Mouse (Mus musculus) liver, embryonic 13.5 days (tissue): ENCODE measurements around the gene Alg9. TPM values are rescaled to one million over a fixed set of nuclear protein-coding genes. Genes with fewer than 3 reads are reported as not detected.

ENCODE experiments used
- ATAC-seq: fragments of 200-750 bp; cut with Nextera tagmentation; 2 replicates; pipeline ENCODE4 v1.8.0; 2017; ENCODE audit warnings: low read depth, mild to moderate bottlenecking, moderate number of reproducible peaks, moderate library complexity
- DNase-seq: peaks from one replicate; pipeline ENCODE4 v3.0.0; 2022
- H3K27ac ChIP-seq: fragments of 300-500 bp; sonication (generic); 2 replicates; pipeline ENCODE4 v1.5.1; 2015; ENCODE audit warnings: moderate library complexity, mild to moderate bottlenecking, inconsistent platforms
- H3K27me3 ChIP-seq: fragments of 300-500 bp; sonication (generic); 2 replicates; pipeline ENCODE4 v1.6.1; 2015; ENCODE audit warnings: mild to moderate bottlenecking, inconsistent platforms
- H3K36me3 ChIP-seq: fragments of 300-500 bp; sonication (generic); 2 replicates; pipeline ENCODE4 v1.6.1; 2015; ENCODE audit warnings: mild to moderate bottlenecking, inconsistent platforms
- H3K4me1 ChIP-seq: fragments of 300-500 bp; sonication (generic); replicated peaks from 2 replicates; pipeline ENCODE4 v1.6.1; 2015; ENCODE audit warnings: inconsistent platforms
- H3K4me2 ChIP-seq: fragments of 300-500 bp; sonication (generic); 2 replicates; pipeline ENCODE4 v1.6.1; 2015; ENCODE audit warnings: inconsistent platforms, mild to moderate bottlenecking, moderate library complexity
- H3K4me3 ChIP-seq: fragments of 300-500 bp; sonication (generic); replicated peaks from 2 replicates; pipeline ENCODE4 v1.5.1; 2015; ENCODE audit warnings: mild to moderate bottlenecking, inconsistent platforms
- H3K9ac ChIP-seq: fragments of 300-500 bp; sonication (generic); 2 replicates; pipeline ENCODE4 v1.6.1; 2015; ENCODE audit warnings: mild to moderate bottlenecking, inconsistent platforms
- H3K9me3 ChIP-seq: fragments of 300-500 bp; sonication (generic); replicated peaks from 2 replicates; pipeline ENCODE4 v1.6.1; 2016; ENCODE audit warnings: inconsistent platforms
- WGBS: fragments of 180-500 bp; shearing (Covaris S2); methylation state at CpG from one replicate; pipeline ENCODE4 v1.1.7; 2015; ENCODE audit not compliant: insufficient replicate concordance; 5-methylcytosine and 5-hydroxymethylcytosine counted together
- polyA plus RNA-seq: library from polyadenylated mRNA; unstranded; fragments of >200 nt; fragmentation: Nextera tagmentation; extraction: Ambion mirVana; gene quantifications from 2 replicates; pipeline ENCODE4 v1.2.1, GENCODE M21; 2015

The Alg9 gene
- polyA plus RNA-seq, 1 experiment from 2014 or later, result 17.5 TPM

DNA sequence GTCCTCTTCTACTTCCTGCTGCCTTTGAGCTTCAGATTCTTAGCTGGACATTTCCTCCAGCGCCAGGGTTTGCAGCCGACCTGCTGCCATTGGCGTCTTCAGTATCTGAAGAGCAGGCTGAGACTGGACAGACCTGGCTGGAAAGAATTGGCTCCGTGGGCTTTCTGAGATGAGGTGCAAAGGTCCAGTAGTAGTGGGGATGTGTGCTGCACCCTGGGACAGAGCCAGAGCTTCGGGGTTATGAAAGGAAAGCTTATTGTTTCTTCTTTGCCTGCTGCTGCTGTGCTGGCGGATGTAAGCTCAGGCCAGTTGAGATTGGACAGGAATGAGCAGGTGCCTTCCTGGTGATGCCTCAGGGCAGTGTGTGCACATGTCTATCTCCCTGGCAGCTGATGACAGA, 99.2 kb downstream of the Alg9 start:
- Histone ChIP-seq H3K9ac (no peak overlapping the region), H3K27ac (no peak overlapping the region), H3K4me3 (no peak overlapping the region), H3K9me3 (no peaks in the 10 kb centered on the region), H3K36me3 (peaks cover 95% of the 10 kb centered on the region), H3K4me2 (no peak overlapping the region), H3K27me3 (no peaks in the 10 kb centered on the region), H3K4me1 (no peaks in the 10 kb centered on the region)
- WGBS, result 88% methylated on average over 6 of the region's 6 CpGs
- ATAC-seq (no peak), DNase-seq (no peak)

- WGBS, result 94% methylated on average over 4 of the region's 4 CpGs
- H3K36me3 ChIP-seq, result peaks cover 96% of the 10 kb centered on the region
- DNase-seq (no peak), ATAC-seq (no peak)
- no peak overlapping the region for H3K9ac ChIP-seq
- no peak overlapping the region for H3K4me2 ChIP-seq
- no peaks in the 10 kb centered on the region for H3K4me1 ChIP-seq
- H3K9me3 ChIP-seq, result no peaks in the 10 kb centered on the region
- H3K4me3 ChIP-seq, result no peak overlapping the region
- no peak overlapping the region for H3K27ac ChIP-seq
- no peaks in the 10 kb centered on the region for H3K27me3 ChIP-seq
Observed at GRCm38 (mm10) chr9:50875470-50875869, 100.7 kb downstream of the Alg9 start.

DNA sequence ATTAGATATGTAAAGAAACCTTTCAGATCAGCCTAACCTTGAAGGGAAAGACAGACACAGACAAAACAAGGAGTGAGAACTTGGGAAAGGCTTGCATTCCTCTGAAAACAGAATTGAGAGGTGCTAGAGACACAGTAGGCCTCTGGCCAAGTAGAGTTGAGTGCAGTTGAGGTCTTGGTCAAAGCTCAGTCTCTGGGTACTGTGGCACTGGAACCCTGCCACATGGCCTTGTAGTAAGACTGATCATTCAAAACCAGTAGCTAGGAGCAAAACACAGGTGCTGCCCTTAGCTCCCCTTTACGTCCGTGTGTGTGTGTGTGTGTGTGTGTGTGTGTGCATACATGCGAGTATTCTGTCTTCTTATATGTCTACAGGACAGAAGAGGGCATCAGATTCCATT, 101.5 kb downstream of the Alg9 start:
- DNase-seq (no peak), ATAC-seq (no peak)
- H3K4me1 ChIP-seq, result no peaks in the 10 kb centered on the region
- H3K9me3 ChIP-seq, result no peaks in the 10 kb centered on the region
- H3K4me3 ChIP-seq, result no peak overlapping the region
- no peak overlapping the region for H3K27ac ChIP-seq
- peaks cover 96% of the 10 kb centered on the region for H3K36me3 ChIP-seq
- no peaks in the 10 kb centered on the region for H3K27me3 ChIP-seq
- H3K9ac ChIP-seq, result no peak overlapping the region
- H3K4me2 ChIP-seq, result no peak overlapping the region
- WGBS, result 96% methylated on average over 3 of the region's 3 CpGs

DNA sequence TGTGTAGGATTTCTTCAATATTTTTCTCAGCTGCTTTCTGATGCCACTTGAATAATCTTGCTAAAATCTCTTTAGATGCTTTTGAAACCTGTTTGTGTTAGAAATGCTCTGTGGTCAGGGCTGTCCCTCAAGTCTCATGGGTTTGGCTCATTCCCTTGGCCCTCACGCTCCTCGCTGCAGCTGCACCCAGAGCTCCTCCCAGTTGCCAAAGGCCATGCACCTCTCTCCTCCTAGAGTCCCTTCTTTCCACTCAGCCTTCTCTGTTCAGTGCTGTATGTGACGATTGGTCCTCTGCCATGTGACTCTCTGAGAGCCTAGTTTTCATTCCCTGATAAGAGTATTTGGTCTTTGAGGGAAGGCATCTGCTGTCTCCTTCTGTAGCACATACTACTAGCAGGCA, 102.6 kb downstream of the Alg9 start:
- H3K4me3 ChIP-seq, result no peak overlapping the region
- ATAC-seq (no peak), DNase-seq (no peak)
- H3K9ac ChIP-seq, result no peak overlapping the region
- H3K9me3 ChIP-seq, result no peaks in the 10 kb centered on the region
- no peaks in the 10 kb centered on the region for H3K27me3 ChIP-seq
- H3K36me3 ChIP-seq, result peaks cover 100% of the 10 kb centered on the region
- WGBS, result 77% methylated on average over 3 of the region's 3 CpGs
- H3K4me2 ChIP-seq, result no peak overlapping the region
- no peak overlapping the region for H3K27ac ChIP-seq
- no peaks in the 10 kb centered on the region for H3K4me1 ChIP-seq

GRCm38 (mm10) chr9:50882183-50882582, 107.4 kb downstream of the Alg9 start:
- Histone ChIP-seq H3K4me3 (no peak overlapping the region), H3K27me3 (no peaks in the 10 kb centered on the region), H3K27ac (no peak overlapping the region), H3K4me1 (peaks cover 6% of the 10 kb centered on the region; the same call in 1 of the 2 replicates), H3K4me2 (no peak overlapping the region), H3K36me3 (peaks cover 96% of the 10 kb centered on the region), H3K9ac (no peak overlapping the region), H3K9me3 (no peaks in the 10 kb centered on the region)
- DNase-seq (no peak), ATAC-seq (no peak)
- WGBS, result 85% methylated on average over 2 of the region's 2 CpGs

DNA sequence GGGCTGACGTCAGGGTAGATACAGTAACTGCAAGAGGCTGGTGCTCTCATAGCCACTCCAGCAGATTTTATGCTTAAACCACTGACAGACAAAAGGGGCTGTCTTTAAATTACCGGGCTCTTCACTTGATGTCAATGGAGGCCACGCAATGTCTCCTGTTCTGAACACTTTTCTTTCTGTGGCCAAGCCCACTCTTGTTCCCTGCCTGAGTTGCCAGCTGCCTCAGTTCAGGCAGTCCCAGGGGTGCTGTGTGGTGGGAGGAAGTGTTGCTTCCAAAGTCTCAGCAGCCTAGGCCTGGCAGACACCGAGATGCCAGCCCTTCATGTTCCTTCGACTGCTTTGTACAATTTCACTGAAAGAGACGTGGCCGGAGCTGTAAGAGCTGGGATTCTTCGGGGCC, 109.3 kb downstream of the Alg9 start:
- ATAC-seq, result no peak

DNA sequence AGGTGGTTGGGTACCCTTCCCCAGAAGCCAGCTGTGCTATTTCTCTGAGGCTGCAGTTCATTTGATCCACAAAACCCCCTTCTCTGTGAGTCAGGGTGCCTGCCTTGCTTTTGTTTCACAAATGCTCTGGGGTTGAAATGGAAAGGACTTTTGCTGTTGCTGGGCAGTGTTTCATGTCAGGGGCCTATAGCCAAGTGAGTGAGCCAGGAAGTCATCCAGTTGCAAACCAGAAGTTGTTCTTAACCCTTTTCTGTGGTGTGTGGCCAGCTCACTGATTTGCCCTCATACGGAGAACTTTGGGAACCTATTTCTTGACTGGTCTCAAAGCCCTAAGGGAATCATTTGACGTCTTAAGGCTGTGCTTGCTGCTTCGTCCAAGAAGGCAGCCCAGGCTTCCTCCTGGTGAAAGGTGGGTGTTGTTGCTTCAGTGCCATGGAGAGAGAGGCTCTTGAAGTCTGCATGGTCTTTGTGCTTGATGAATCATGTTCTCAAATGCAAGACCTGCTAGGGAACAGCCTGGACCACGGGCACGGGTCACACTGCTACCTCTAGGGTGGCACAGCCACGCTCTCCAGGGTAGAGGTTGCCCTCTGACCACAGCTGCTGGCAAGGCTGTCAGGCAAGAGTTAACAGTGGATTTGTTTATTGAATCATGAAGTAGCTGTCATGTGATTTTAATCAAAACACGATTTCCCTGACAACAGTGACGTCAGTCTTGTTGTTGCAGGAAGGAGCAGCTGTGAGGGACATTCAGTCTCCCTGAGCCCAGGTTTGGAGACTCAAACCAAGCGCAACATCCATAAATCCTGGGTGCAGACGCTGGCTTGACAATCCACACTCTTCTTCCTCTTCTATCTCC, 110.2 kb downstream of the Alg9 start:
- Histone ChIP-seq H3K27me3 (no peaks in the 10 kb centered on the region), H3K27ac (no peak overlapping the region), H3K4me2 (no peak overlapping the region), H3K4me3 (no peak overlapping the region), H3K4me1 (peaks cover 7% of the 10 kb centered on the region; the same call in 1 of the 2 replicates), H3K36me3 (peaks cover 82% of the 10 kb centered on the region), H3K9ac (no peak overlapping the region), H3K9me3 (no peaks in the 10 kb centered on the region)
- 78% methylated on average over 10 of the region's 10 CpGs for WGBS
- no peak for ATAC-seq
- DNase-seq, result no peak

More for the DNA sequence above, 109.3 kb downstream of the Alg9 start:
- Histone ChIP-seq H3K9me3 (no peaks in the 10 kb centered on the region), H3K36me3 (peaks cover 89% of the 10 kb centered on the region), H3K27ac (0 out of 2 replicates have a peak overlapping the region, but pooled peaks have one; percentile 3), H3K27me3 (no peaks in the 10 kb centered on the region), H3K4me3 (no peak overlapping the region), H3K4me1 (peaks cover 7% of the 10 kb centered on the region; the same call in 1 of the 2 replicates), H3K4me2 (no peak overlapping the region), H3K9ac (no peak overlapping the region)
- DNase-seq, result no peak
- 88% methylated on average over 8 of the region's 8 CpGs for WGBS

- Histone ChIP-seq H3K27ac (peak overlapping the region; percentile 51; the same call in 1 of the 2 replicates), H3K27me3 (no peaks in the 10 kb centered on the region), H3K9me3 (no peaks in the 10 kb centered on the region), H3K4me3 (no peak overlapping the region), H3K9ac (no peak overlapping the region), H3K4me1 (peaks cover 7% of the 10 kb centered on the region; the same call in 1 of the 2 replicates), H3K36me3 (peaks cover 77% of the 10 kb centered on the region), H3K4me2 (no peak overlapping the region)
- 68% methylated on average over 1 of the region's 1 CpGs for WGBS
- ATAC-seq (no peak), DNase-seq (no peak)
Observed at GRCm38 (mm10) chr9:50885600-50885987, 110.8 kb downstream of the Alg9 start.

DNA sequence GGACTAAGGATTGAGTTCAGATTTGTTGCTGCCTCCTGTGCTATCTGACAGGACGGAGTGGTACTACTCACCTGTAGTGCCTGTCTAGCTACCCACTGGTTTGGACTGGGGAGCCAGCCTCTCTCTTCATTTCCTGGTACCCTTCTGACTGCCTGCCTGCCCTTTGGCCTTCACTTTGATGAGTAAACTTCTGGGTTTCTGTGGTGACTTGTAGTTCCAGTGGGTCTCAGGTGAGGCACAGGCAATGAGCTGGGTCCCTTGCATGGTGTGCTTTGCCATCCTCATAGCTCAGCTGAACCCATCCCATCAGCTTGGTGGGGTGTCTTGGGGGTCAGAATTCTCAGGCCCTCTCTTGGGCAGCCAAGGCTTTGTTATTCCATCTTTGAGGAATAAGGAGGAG, 112.1 kb downstream of the Alg9 start:
- no peak overlapping the region for H3K9ac ChIP-seq

GRCm38 (mm10) chr9:50887351-50887750, 112.5 kb downstream of the Alg9 start:
- peaks cover 77% of the 10 kb centered on the region for H3K36me3 ChIP-seq
- H3K9me3 ChIP-seq, result no peaks in the 10 kb centered on the region
- DNase-seq (no peak), ATAC-seq (no peak)
- H3K4me1 ChIP-seq, result peaks cover 7% of the 10 kb centered on the region; the same call in 1 of the 2 replicates
- H3K4me2 ChIP-seq, result no peak overlapping the region
- H3K4me3 ChIP-seq, result no peak overlapping the region
- H3K9ac ChIP-seq, result no peak overlapping the region
- 50% methylated on average over 4 of the region's 4 CpGs for WGBS
- H3K27me3 ChIP-seq, result no peaks in the 10 kb centered on the region
- peak overlapping the region; percentile 25 for H3K27ac ChIP-seq

More for the DNA sequence above, 112.1 kb downstream of the Alg9 start:
- Histone ChIP-seq H3K4me1 (peaks cover 7% of the 10 kb centered on the region; the same call in 1 of the 2 replicates), H3K4me3 (no peak overlapping the region), H3K4me2 (no peak overlapping the region), H3K9me3 (no peaks in the 10 kb centered on the region), H3K36me3 (peaks cover 77% of the 10 kb centered on the region), H3K27me3 (no peaks in the 10 kb centered on the region), H3K27ac (peak overlapping the region; percentile 25; the same call in 1 of the 2 replicates)
- WGBS, result 92% methylated on average over 1 of the region's 1 CpGs
- DNase-seq (no peak), ATAC-seq (0 out of 2 replicates have a peak, but pooled peaks have one; percentile 3)

DNA sequence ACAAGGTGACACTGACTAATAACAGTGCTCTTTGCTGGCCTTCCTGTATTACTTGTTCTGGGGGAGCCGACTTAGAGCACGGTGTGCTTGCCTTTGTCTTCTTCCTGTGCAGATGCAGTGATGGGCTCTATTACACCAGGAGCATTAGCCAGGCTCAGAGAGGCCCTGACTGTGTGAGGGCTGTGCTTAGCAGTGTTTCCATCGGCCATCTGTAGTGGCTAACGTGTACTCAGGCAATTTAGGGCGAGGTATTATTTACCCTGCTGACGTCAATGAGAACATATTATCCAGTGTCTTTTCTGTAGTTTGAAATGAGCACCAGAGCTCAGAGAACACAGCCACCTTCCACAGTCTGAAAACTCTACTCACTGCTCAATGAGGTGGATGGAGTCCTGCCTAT, 114.4 kb downstream of the Alg9 start:
- peaks cover 70% of the 10 kb centered on the region for H3K36me3 ChIP-seq
- peaks cover 7% of the 10 kb centered on the region; the same call in 1 of the 2 replicates for H3K4me1 ChIP-seq
- H3K4me3 ChIP-seq, result no peak overlapping the region
- ATAC-seq, result no peak
- no peaks in the 10 kb centered on the region for H3K27me3 ChIP-seq
- H3K9ac ChIP-seq, result no peak overlapping the region
- no peak for DNase-seq
- 80% methylated on average over 6 of the region's 6 CpGs for WGBS
- H3K4me2 ChIP-seq, result no peak overlapping the region
- H3K27ac ChIP-seq, result no peak overlapping the region
- H3K9me3 ChIP-seq, result no peaks in the 10 kb centered on the region
